In genomic region chr13:56522821-56523167, GRCm38 (mm10) we compare ENCODE assay signal across 8 mouse cellular contexts. TPM values are rescaled to one million over a fixed set of nuclear protein-coding genes. Genes with fewer than 3 reads are reported as not detected.
A peak's percentile ranks its signal among the peaks of the same experiment; 100 is the strongest.
DNase-seq lines count a peak whose midpoint lies in the region; ATAC-seq and TF ChIP-seq lines count a peak whose summit lies in the region.

No protein-coding gene starts in this region.

- peak overlapping the region; percentile 66 for H3K9ac ChIP-seq in liver, embryonic 11.5 days (ENCODE audit: low read depth, low read length)
- peak overlapping the region; percentile 63 for H3K9ac ChIP-seq in stomach, postnatal 0 days (ENCODE audit: low read length)

- no peak for ATAC-seq in liver, embryonic 11.5 days (replicated peaks; ENCODE audit: low FRiP score)
- ATAC-seq in stomach, postnatal 0 days (ENCODE audit: low FRiP score, low TSS enrichment): no peak
- ATAC-seq in megakaryocyte-erythroid progenitor cell, adult 5-6 weeks (replicated peaks; ENCODE audit: low FRiP score, low TSS enrichment, poor library complexity, severe bottlenecking): no peak

- WGBS in liver, embryonic 11.5 days: 7% methylated on average over 8 of the region's 8 CpGs
- 4% methylated on average over 8 of the region's 8 CpGs for WGBS in stomach, postnatal 0 days

- no peak for TF ChIP-seq POLR2A in testis, adult 2 months (IDR thresholded peaks at IDR 0.05; ENCODE audit: control insufficient read depth, low read depth, low read length)

- H3K4me1 ChIP-seq in testis, adult 2 months (ENCODE audit: control insufficient read depth, insufficient read depth, low read length): peaks cover 7% of the 10 kb centered on the region
- H3K4me1 ChIP-seq in liver, embryonic 11.5 days (replicated peaks; ENCODE audit: control insufficient read depth, insufficient read depth, low read length): no peaks in the 10 kb centered on the region
- H3K4me1 ChIP-seq in stomach, postnatal 0 days (replicated peaks; ENCODE audit: control insufficient read depth, insufficient read depth): no peaks in the 10 kb centered on the region

- TF ChIP-seq EP300 in stomach, postnatal 0 days (optimal IDR thresholded peaks at IDR 0.05): no peak

- peak overlapping the region; percentile 97 for H3K4me2 ChIP-seq in liver, embryonic 11.5 days
- peak overlapping the region; percentile 96 for H3K4me2 ChIP-seq in stomach, postnatal 0 days (replicated peaks; ENCODE audit: low read depth)

- intact Hi-C loops in gastrocnemius, adult 2 months (cut with DNase I): no loop called here

- H3K4me3 ChIP-seq in gastrocnemius, adult 2 months: peak overlapping the region; percentile 82
- H3K4me3 ChIP-seq in testis, adult 2 months (ENCODE audit: control insufficient read depth, low read depth, low read length): peak overlapping the region; percentile 94
- H3K4me3 ChIP-seq in liver, embryonic 11.5 days (ENCODE audit: low read depth, low read length): peak overlapping the region; percentile 56
- peak overlapping the region; percentile 67 for H3K4me3 ChIP-seq in stomach, postnatal 0 days (ENCODE audit: low read depth, low read length)

- no peak for TF ChIP-seq CTCF in gastrocnemius, adult 2 months (IDR thresholded peaks at IDR 0.05)
- no peak for TF ChIP-seq CTCF in testis, adult 2 months (IDR thresholded peaks at IDR 0.05; ENCODE audit: control insufficient read depth, insufficient read depth, insufficient replicate concordance, low read depth, low read length)
- no peak for TF ChIP-seq CTCF in stomach, postnatal 0 days (IDR thresholded peaks at IDR 0.05; ENCODE audit: low read depth)

- H3K36me3 ChIP-seq in testis, adult 2 months (ENCODE audit: control insufficient read depth, insufficient read depth, low read length): no peaks in the 10 kb centered on the region
- no peaks in the 10 kb centered on the region for H3K36me3 ChIP-seq in liver, embryonic 11.5 days (ENCODE audit: control insufficient read depth, insufficient read depth, low read length)
- no peaks in the 10 kb centered on the region for H3K36me3 ChIP-seq in stomach, postnatal 0 days (ENCODE audit: control insufficient read depth, insufficient read depth, low read length)

- H3K27me3 ChIP-seq in testis, adult 2 months (ENCODE audit: control insufficient read depth, insufficient read depth, low read length): no peaks in the 10 kb centered on the region; the same call in 1 of the 2 replicates
- H3K27me3 ChIP-seq in liver, embryonic 11.5 days (replicated peaks; ENCODE audit: control insufficient read depth, insufficient read depth, low read length): no peaks in the 10 kb centered on the region
- H3K27me3 ChIP-seq in stomach, postnatal 0 days (ENCODE audit: control insufficient read depth, insufficient read depth, low read length): no peaks in the 10 kb centered on the region

- H3K9me3 ChIP-seq in liver, embryonic 11.5 days (ENCODE audit: control insufficient read depth, low read length): no peaks in the 10 kb centered on the region
- no peaks in the 10 kb centered on the region for H3K9me3 ChIP-seq in stomach, postnatal 0 days (ENCODE audit: control insufficient read depth, low read length)

- peak overlapping the region; percentile 56 for H3K27ac ChIP-seq in gastrocnemius, adult 2 months
- H3K27ac ChIP-seq in testis, adult 2 months (ENCODE audit: control insufficient read depth, insufficient read depth, low read depth, low read length): peak overlapping the region; percentile 33; the same call in 1 of the 2 replicates
- H3K27ac ChIP-seq in liver, embryonic 11.5 days (ENCODE audit: low read depth, low read length): no peak overlapping the region
- no peak overlapping the region for H3K27ac ChIP-seq in stomach, postnatal 0 days (replicated peaks)

- no peak for DNase-seq in gastrocnemius, adult 2 months
- DNase-seq in gastrocnemius, adult 18-20 months (ENCODE audit: low spot score): no peak
- DNase-seq in testis, postnatal 10 days (ENCODE audit: low spot score): no peak
- no peak for DNase-seq in liver, embryonic 11.5 days (ENCODE audit: low spot score)
- DNase-seq in stomach, postnatal 0 days (ENCODE audit: low spot score): no peak
- no peak for DNase-seq in gastrocnemius, postnatal 4 days (ENCODE audit: low spot score in 2 of 2)

RNA-seq across cellular contexts. Expression of gene Fbxl21, which starts 0.5 kb away (rescaled TPM):
- total RNA-seq in gastrocnemius, adult 2 months (2021): not detected
- under 1 TPM in 1 of 2 experiments, not detected in 1; 0.33 TPM for total RNA-seq in gastrocnemius, adult 18-20 months (2021)
- polyA plus RNA-seq in testis, adult 2 months (2012; rRNA removed): 0.55 and 0.64 TPM in 2 replicates
- polyA plus RNA-seq in liver, embryonic 11.5 days (2014; fragmentation: Nextera tagmentation; extraction: Ambion mirVana): 1.2 and 1.3 TPM in 2 replicates
- polyA plus RNA-seq in stomach, postnatal 0 days (2015; fragmentation: Nextera tagmentation; extraction: Ambion mirVana): 1.2 TPM in 2 replicates
- not detected in 2 replicates for total RNA-seq in megakaryocyte-erythroid progenitor cell, adult 5-6 weeks (2014; fragmentation: Nextera tagmentation)
- not detected in 2 replicates for total RNA-seq in megakaryocyte-erythroid progenitor cell, adult 5-6 weeks (2017)
- total RNA-seq in gastrocnemius, postnatal 4 days (2021): under 1 TPM; 0.67 to 0.74 TPM

RNA-seq across cellular contexts. Expression of gene Lect2, which starts 25.5 kb away (rescaled TPM):
- not detected for total RNA-seq in gastrocnemius, adult 2 months (2021)
- total RNA-seq in gastrocnemius, adult 18-20 months (2021): not detected
- not detected in 2 replicates for polyA plus RNA-seq in testis, adult 2 months (2012; rRNA removed)
- polyA plus RNA-seq in liver, embryonic 11.5 days (2014; fragmentation: Nextera tagmentation; extraction: Ambion mirVana): 31.8 and 34.4 TPM in 2 replicates
- 0.19 and 0.27 TPM in 2 replicates for polyA plus RNA-seq in stomach, postnatal 0 days (2015; fragmentation: Nextera tagmentation; extraction: Ambion mirVana)
- not detected in 2 replicates for total RNA-seq in megakaryocyte-erythroid progenitor cell, adult 5-6 weeks (2014; fragmentation: Nextera tagmentation)
- not detected in 2 replicates for total RNA-seq in megakaryocyte-erythroid progenitor cell, adult 5-6 weeks (2017)
- under 1 TPM in 1 of 2 experiments, not detected in 1; 0.44 TPM for total RNA-seq in gastrocnemius, postnatal 4 days (2021)

RNA-seq across cellular contexts. Expression of gene Il9, which starts 40.7 kb away (rescaled TPM):
- not detected for total RNA-seq in gastrocnemius, adult 2 months (2021)
- total RNA-seq in gastrocnemius, adult 18-20 months (2021): not detected
- polyA plus RNA-seq in testis, adult 2 months (2012; rRNA removed): 0.59 and 0.67 TPM in 2 replicates
- not detected in 2 replicates for polyA plus RNA-seq in liver, embryonic 11.5 days (2014; fragmentation: Nextera tagmentation; extraction: Ambion mirVana)
- polyA plus RNA-seq in stomach, postnatal 0 days (2015; fragmentation: Nextera tagmentation; extraction: Ambion mirVana): not detected in 2 replicates
- total RNA-seq in megakaryocyte-erythroid progenitor cell, adult 5-6 weeks (2014; fragmentation: Nextera tagmentation): not detected in 2 replicates
- total RNA-seq in megakaryocyte-erythroid progenitor cell, adult 5-6 weeks (2017): not detected in 2 replicates
- total RNA-seq in gastrocnemius, postnatal 4 days (2021): not detected

Comparison
In these comparisons a context has a peak if more than half of its experiments do, and no peak if none do; other contexts are left out.
1. H3K27ac ChIP-seq: peak in gastrocnemius, adult 2 months (single experiment) and testis, adult 2 months (single experiment); none in liver, embryonic 11.5 days (single experiment) and stomach, postnatal 0 days (single experiment).
2. Peak in every context shown above with its lines, with median percentiles within 50 percentile points of each other: H3K4me3 ChIP-seq.